Mouse (Mus musculus): ENCODE data around the gene Itgam. TPM values are rescaled to one million over a fixed set of nuclear protein-coding genes. Genes with fewer than 3 reads are reported as not detected.

Gene Itgam
- polyA plus RNA-seq, 1 experiment from 2014 or later: 0.74 TPM

GRCm38 (mm10) chr7:128110314-128110713 is 47.9 kb downstream of the Itgam start:
- H3K4me2 ChIP-seq: no peak overlapping the region
- H3K9ac ChIP-seq: no peak overlapping the region
- no peak for TF ChIP-seq CTCF (IDR thresholded peaks at IDR 0.05; ENCODE audit: low read depth)
- H3K9me3 ChIP-seq (ENCODE audit: low read depth, low read length): no peaks in the 10 kb centered on the region
- H3K4me1 ChIP-seq (ENCODE audit: insufficient read depth): no peaks in the 10 kb centered on the region
- 45% methylated on average over 2 of the region's 2 CpGs for WGBS
- DNase-seq (no peak), ATAC-seq (ENCODE audit: insufficient read depth) (no peak)
- H3K27ac ChIP-seq (ENCODE audit: low read depth): no peak overlapping the region
- H3K36me3 ChIP-seq (ENCODE audit: insufficient read depth): no peaks in the 10 kb centered on the region
- H3K4me3 ChIP-seq (ENCODE audit: low read depth, low read length): no peak overlapping the region
- no peaks in the 10 kb centered on the region for H3K27me3 ChIP-seq (ENCODE audit: insufficient read depth, low read length)

DNA sequence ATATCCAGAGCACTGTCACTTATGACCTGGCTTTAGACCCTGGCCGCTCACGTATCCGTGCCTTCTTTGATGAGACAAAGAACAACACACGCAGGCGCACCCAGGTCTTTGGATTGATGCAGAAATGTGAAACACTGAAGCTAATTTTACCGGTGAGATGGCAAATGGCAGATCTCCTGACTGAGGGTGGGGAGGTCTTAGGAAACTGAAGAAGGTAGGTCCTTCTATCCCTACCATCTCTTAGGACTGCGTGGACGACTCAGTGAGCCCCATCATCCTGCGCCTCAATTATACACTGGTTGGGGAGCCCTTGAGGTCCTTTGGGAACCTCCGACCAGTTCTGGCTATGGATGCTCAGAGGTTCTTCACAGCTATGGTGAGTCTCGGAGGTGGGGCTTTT is 49.7 kb downstream of the Itgam start:
- ATAC-seq (ENCODE audit: insufficient read depth): no peak
- Histone ChIP-seq H3K36me3 (ENCODE audit: insufficient read depth) (no peaks in the 10 kb centered on the region), H3K4me3 (ENCODE audit: low read depth, low read length) (no peak overlapping the region), H3K4me1 (ENCODE audit: insufficient read depth) (no peaks in the 10 kb centered on the region), H3K27ac (ENCODE audit: low read depth) (no peak overlapping the region), H3K4me2 (no peak overlapping the region), H3K27me3 (ENCODE audit: insufficient read depth, low read length) (no peaks in the 10 kb centered on the region), H3K9me3 (ENCODE audit: low read depth, low read length) (no peaks in the 10 kb centered on the region), H3K9ac (no peak overlapping the region)
- no peak for DNase-seq
- no peak for TF ChIP-seq CTCF (IDR thresholded peaks at IDR 0.05; ENCODE audit: low read depth)
- 88% methylated on average over 11 of the region's 11 CpGs for WGBS

- Histone ChIP-seq H3K36me3 (ENCODE audit: insufficient read depth) (no peaks in the 10 kb centered on the region), H3K4me1 (ENCODE audit: insufficient read depth) (no peaks in the 10 kb centered on the region), H3K4me3 (ENCODE audit: low read depth, low read length) (no peak overlapping the region), H3K27me3 (ENCODE audit: insufficient read depth, low read length) (no peaks in the 10 kb centered on the region), H3K9me3 (ENCODE audit: low read depth, low read length) (no peaks in the 10 kb centered on the region), H3K9ac (no peak overlapping the region), H3K4me2 (no peak overlapping the region), H3K27ac (ENCODE audit: low read depth) (no peak overlapping the region)
- ATAC-seq (ENCODE audit: insufficient read depth) (no peak), DNase-seq (no peak)
- no peak for TF ChIP-seq CTCF (IDR thresholded peaks at IDR 0.05; ENCODE audit: low read depth)
- 88% methylated on average over 11 of the region's 11 CpGs for WGBS
These were observed 52.1 kb downstream of the Itgam start for GRCm38 (mm10) chr7:128114371-128115105.

- no peak for TF ChIP-seq CTCF (IDR thresholded peaks at IDR 0.05; ENCODE audit: low read depth)
- no peak overlapping the region for H3K9ac ChIP-seq
- DNase-seq (no peak), ATAC-seq (ENCODE audit: insufficient read depth) (no peak)
- WGBS: 67% methylated on average over 5 of the region's 5 CpGs
- no peak overlapping the region for H3K4me2 ChIP-seq
- no peaks in the 10 kb centered on the region for H3K36me3 ChIP-seq (ENCODE audit: insufficient read depth)
- no peak overlapping the region for H3K27ac ChIP-seq (ENCODE audit: low read depth)
- no peaks in the 10 kb centered on the region for H3K9me3 ChIP-seq (ENCODE audit: low read depth, low read length)
- H3K27me3 ChIP-seq (ENCODE audit: insufficient read depth, low read length): no peaks in the 10 kb centered on the region
- H3K4me3 ChIP-seq (ENCODE audit: low read depth, low read length): no peak overlapping the region
- no peaks in the 10 kb centered on the region for H3K4me1 ChIP-seq (ENCODE audit: insufficient read depth)
These were observed 52.9 kb downstream of the Itgam start for GRCm38 (mm10) chr7:128115211-128115958.

DNA sequence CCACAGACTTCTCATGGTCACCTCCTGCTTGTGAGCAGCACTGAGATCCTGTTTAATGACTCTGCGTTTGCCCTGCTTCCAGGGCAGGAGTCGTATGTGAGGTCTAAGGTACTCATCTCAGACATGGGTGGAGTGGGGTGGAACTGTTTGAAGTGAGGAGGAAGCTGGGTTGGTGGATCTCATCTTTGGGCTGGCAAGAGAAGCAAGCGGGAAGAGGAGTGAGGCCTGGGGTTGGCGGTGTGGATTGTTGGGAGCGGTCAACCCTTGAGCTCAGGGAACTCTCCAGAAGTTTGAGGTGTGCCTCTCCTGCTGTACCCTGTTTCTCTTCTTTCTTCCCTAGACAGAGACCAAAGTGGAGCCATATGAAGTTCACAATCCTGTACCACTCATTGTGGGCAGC is 54.0 kb downstream of the Itgam start:
- Histone ChIP-seq H3K36me3 (ENCODE audit: insufficient read depth) (no peaks in the 10 kb centered on the region), H3K27me3 (ENCODE audit: insufficient read depth, low read length) (no peaks in the 10 kb centered on the region), H3K4me1 (ENCODE audit: insufficient read depth) (no peaks in the 10 kb centered on the region), H3K4me2 (no peak overlapping the region), H3K9ac (no peak overlapping the region), H3K9me3 (ENCODE audit: low read depth, low read length) (no peaks in the 10 kb centered on the region), H3K4me3 (ENCODE audit: low read depth, low read length) (no peak overlapping the region), H3K27ac (ENCODE audit: low read depth) (no peak overlapping the region)
- DNase-seq (no peak), ATAC-seq (ENCODE audit: insufficient read depth) (no peak)
- 89% methylated on average over 5 of the region's 5 CpGs for WGBS
- no peak for TF ChIP-seq CTCF (IDR thresholded peaks at IDR 0.05; ENCODE audit: low read depth)

DNA sequence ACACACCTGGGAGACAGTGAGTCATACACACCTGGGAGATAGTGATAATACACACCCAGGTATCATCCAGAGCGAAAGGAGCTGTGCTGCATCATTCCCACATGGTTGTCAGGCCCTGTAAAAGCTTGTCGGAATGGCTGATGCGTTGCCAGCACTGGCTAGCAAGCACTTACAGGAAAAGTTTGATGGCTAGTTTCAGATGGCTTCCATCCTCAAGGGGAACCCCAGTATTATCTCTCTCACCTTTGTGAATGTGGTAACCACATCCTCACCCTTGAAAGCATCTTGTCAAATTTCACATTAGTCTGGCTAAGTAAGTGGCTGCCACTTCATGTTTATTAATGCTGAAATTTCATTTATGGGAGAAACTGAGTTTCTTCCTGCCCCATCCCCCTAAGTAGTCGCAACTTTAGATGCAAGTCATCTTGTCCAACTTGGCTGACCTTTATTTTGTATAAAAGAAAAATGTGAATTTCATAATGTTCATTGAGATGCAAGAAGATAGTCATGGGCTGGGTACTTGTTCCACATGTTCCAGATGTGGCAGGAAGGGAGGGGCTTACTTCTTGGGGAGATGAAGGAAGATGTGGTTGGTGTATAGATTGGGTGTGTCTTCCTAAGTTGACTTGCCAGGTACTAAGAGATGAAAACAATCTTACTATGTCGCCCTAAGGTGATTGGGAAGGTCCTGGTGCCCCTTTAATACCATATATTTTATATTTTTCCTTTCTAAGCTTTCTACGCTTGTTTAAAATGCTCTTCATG is 57.5 kb downstream of the Itgam start:
- no peak for TF ChIP-seq CTCF (IDR thresholded peaks at IDR 0.05; ENCODE audit: low read depth)
- Histone ChIP-seq H3K4me2 (no peak overlapping the region), H3K27me3 (ENCODE audit: insufficient read depth, low read length) (no peaks in the 10 kb centered on the region), H3K4me1 (ENCODE audit: insufficient read depth) (no peaks in the 10 kb centered on the region), H3K27ac (ENCODE audit: low read depth) (no peak overlapping the region), H3K4me3 (ENCODE audit: low read depth, low read length) (no peak overlapping the region), H3K36me3 (ENCODE audit: insufficient read depth) (no peaks in the 10 kb centered on the region), H3K9ac (no peak overlapping the region), H3K9me3 (ENCODE audit: low read depth, low read length) (no peaks in the 10 kb centered on the region)
- DNase-seq (no peak), ATAC-seq (ENCODE audit: insufficient read depth) (no peak)
- WGBS: 82% methylated on average over 6 of the region's 6 CpGs

Measured in lung, embryonic 14.5 days (tissue).